Mouse (Mus musculus): ENCODE results near the gene Alox12. TPM values are rescaled to one million over a fixed set of nuclear protein-coding genes. Genes with fewer than 3 reads are reported as not detected.

The Alox12 gene
- polyA plus RNA-seq, 1 experiment from 2014 or later = 5.5 TPM

GRCm38 (mm10) chr11:70278961-70279360 is 23.8 kb upstream of the Alox12 start:
- Histone ChIP-seq H3K9ac (no peak overlapping the region), H3K4me3 (replicated peaks) (no peak overlapping the region), H3K9me3 (replicated peaks) (no peaks in the 10 kb centered on the region), H3K27me3 (no peaks in the 10 kb centered on the region), H3K4me2 (no peak overlapping the region), H3K36me3 (no peaks in the 10 kb centered on the region), H3K27ac (no peak overlapping the region), H3K4me1 (peaks cover 5% of the 10 kb centered on the region; the same call in 1 of the 2 replicates)
- no peak for ATAC-seq (replicated peaks; ENCODE audit: low FRiP score)
- 79% methylated on average over 3 of the region's 3 CpGs for WGBS

GRCm38 (mm10) chr11:70271641-70272040 is 16.5 kb upstream of the Alox12 start:
- ATAC-seq (replicated peaks; ENCODE audit: low FRiP score) = no peak
- H3K4me1 ChIP-seq = no peaks in the 10 kb centered on the region
- H3K9ac ChIP-seq = no peak overlapping the region
- no peak overlapping the region for H3K4me3 ChIP-seq (replicated peaks)
- H3K36me3 ChIP-seq = no peaks in the 10 kb centered on the region
- WGBS = 82% methylated on average over 7 of the region's 7 CpGs
- no peak overlapping the region for H3K27ac ChIP-seq
- H3K27me3 ChIP-seq = no peaks in the 10 kb centered on the region
- no peak overlapping the region for H3K4me2 ChIP-seq
- no peaks in the 10 kb centered on the region for H3K9me3 ChIP-seq (replicated peaks)

- Histone ChIP-seq H3K9ac (no peak overlapping the region), H3K4me3 (replicated peaks) (no peak overlapping the region), H3K9me3 (replicated peaks) (no peaks in the 10 kb centered on the region), H3K27me3 (0 out of 2 replicates have a peak, but pooled peaks cover 4% of the 10 kb centered on the region), H3K4me1 (no peaks in the 10 kb centered on the region), H3K27ac (no peak overlapping the region), H3K4me2 (no peak overlapping the region), H3K36me3 (no peaks in the 10 kb centered on the region)
- 78% methylated on average over 1 of the region's 1 CpGs for WGBS
- no peak for ATAC-seq (replicated peaks; ENCODE audit: low FRiP score)
Observed at GRCm38 (mm10) chr11:70266405-70266804, 11.3 kb upstream of the Alox12 start.

DNA sequence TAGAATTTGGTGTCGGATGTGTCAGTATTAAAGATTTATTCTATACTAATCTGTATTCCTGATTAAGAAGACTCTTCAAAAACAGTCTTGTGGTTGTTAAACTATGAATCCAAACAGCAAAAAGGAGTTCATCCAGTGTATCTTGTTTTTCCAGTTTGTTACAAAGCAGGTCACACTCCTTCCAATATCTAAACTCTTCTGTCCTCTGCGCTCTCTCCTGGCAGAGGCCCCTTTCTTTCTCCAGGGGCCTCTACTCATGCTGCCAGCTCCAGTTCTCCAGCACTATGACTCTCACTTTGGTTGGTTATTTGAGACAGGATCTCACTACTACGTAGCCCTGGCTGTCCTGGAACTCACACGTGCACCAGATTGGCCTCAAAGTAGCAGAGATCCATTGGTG is 10.7 kb upstream of the Alox12 start:
- Histone ChIP-seq H3K4me1 (no peaks in the 10 kb centered on the region), H3K9me3 (replicated peaks) (no peaks in the 10 kb centered on the region), H3K4me2 (no peak overlapping the region), H3K9ac (no peak overlapping the region), H3K4me3 (replicated peaks) (no peak overlapping the region), H3K36me3 (no peaks in the 10 kb centered on the region), H3K27me3 (0 out of 2 replicates have a peak, but pooled peaks cover 4% of the 10 kb centered on the region), H3K27ac (no peak overlapping the region)
- 77% methylated on average over 4 of the region's 4 CpGs for WGBS
- ATAC-seq (replicated peaks; ENCODE audit: low FRiP score) = no peak

DNA sequence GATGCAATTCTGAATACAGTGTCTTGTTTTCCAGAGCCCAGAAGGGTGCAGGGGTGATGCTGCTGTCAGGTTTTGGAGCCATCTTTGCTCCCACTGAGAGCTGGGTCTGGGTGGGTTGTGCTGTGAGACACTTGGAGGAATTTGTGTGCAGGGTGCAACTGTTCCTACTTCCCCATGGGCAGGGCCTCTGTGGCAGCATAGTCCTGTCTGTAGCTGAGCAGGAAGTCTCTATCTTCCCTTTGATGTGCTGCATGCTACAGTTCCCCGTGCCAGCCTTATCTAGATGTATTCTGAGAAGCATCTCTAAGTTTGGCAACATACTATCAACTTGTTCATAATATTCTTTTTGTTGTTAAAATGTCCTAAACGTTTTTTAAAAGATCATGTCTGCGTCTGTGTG is 10.1 kb upstream of the Alox12 start:
- Histone ChIP-seq H3K4me2 (no peak overlapping the region), H3K4me3 (replicated peaks) (no peak overlapping the region), H3K9ac (no peak overlapping the region), H3K27me3 (0 out of 2 replicates have a peak, but pooled peaks cover 4% of the 10 kb centered on the region), H3K4me1 (no peaks in the 10 kb centered on the region), H3K36me3 (no peaks in the 10 kb centered on the region), H3K9me3 (replicated peaks) (no peaks in the 10 kb centered on the region), H3K27ac (no peak overlapping the region)
- 64% methylated on average over 3 of the region's 3 CpGs for WGBS
- no peak for ATAC-seq (replicated peaks; ENCODE audit: low FRiP score)

- H3K27me3 ChIP-seq = peaks cover 28% of the 10 kb centered on the region
- 91% methylated on average over 4 of the region's 4 CpGs for WGBS
- no peaks in the 10 kb centered on the region for H3K36me3 ChIP-seq
- no peak overlapping the region for H3K4me2 ChIP-seq
- no peak for ATAC-seq (replicated peaks; ENCODE audit: low FRiP score)
- no peaks in the 10 kb centered on the region for H3K9me3 ChIP-seq (replicated peaks)
- no peak overlapping the region for H3K9ac ChIP-seq
- H3K4me3 ChIP-seq (replicated peaks) = no peak overlapping the region
- H3K4me1 ChIP-seq = peaks cover 16% of the 10 kb centered on the region
- no peak overlapping the region for H3K27ac ChIP-seq
Observed at GRCm38 (mm10) chr11:70259035-70259434, 3.9 kb upstream of the Alox12 start.

DNA sequence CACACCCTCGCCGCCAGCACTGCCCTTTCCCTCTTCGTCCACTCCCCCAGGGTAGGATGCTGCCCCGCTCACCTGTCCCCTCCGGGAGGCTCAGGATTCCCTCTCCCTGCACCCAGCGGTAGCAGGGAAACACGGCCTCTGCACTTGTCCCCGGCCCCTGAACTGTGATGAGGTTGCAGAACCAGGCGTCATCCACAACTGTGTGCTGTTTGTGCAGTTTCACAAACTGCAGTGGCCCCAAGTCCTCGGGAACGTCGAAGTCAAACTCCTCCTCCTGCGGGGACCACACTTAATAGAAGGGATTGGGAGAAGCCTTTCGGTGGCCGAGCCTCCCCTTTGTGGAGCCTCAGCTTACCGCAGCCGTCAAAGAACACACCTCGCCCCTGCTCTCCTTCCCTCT is 816 bp downstream of the Alox12 start:
- Histone ChIP-seq H3K36me3 (no peaks in the 10 kb centered on the region), H3K4me3 (replicated peaks) (peak overlapping the region; percentile 41), H3K27me3 (peaks cover 62% of the 10 kb centered on the region), H3K4me2 (peak overlapping the region; percentile 67), H3K27ac (no peak overlapping the region), H3K9me3 (replicated peaks) (no peaks in the 10 kb centered on the region), H3K9ac (peak overlapping the region; percentile 25; the same call in 1 of the 2 replicates), H3K4me1 (peaks cover 22% of the 10 kb centered on the region)
- 5% methylated on average over 18 of the region's 18 CpGs for WGBS
- ATAC-seq (replicated peaks; ENCODE audit: low FRiP score) = no peak

DNA sequence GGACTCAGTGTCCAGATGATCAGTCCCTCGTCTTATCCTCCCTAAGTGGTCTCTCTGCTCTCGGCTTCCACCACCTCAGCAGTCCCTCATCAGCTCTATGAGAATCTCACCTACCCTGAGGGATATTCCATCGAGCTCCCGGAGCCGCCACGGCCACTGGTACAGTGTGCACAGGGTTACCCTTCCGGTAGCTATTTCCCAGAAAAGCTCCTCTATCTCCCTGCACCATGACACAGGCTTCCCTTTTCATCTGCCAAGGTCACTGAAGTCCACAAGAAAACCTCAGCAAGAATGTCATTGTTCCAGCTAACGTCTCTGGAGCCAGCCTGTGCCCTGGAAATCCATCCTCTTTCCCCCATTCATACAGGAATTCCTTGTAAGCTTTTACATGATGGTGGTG is 3.3 kb downstream of the Alox12 start:
- WGBS = 73% methylated on average over 8 of the region's 8 CpGs
- H3K36me3 ChIP-seq = no peaks in the 10 kb centered on the region
- H3K27ac ChIP-seq = no peak overlapping the region
- peaks cover 78% of the 10 kb centered on the region for H3K27me3 ChIP-seq
- H3K9me3 ChIP-seq (replicated peaks) = no peaks in the 10 kb centered on the region
- H3K4me3 ChIP-seq (replicated peaks) = no peak overlapping the region
- ATAC-seq (replicated peaks; ENCODE audit: low FRiP score) = no peak
- no peak overlapping the region for H3K9ac ChIP-seq
- peaks cover 22% of the 10 kb centered on the region for H3K4me1 ChIP-seq
- no peak overlapping the region for H3K4me2 ChIP-seq

GRCm38 (mm10) chr11:70250150-70250549 is 5.0 kb downstream of the Alox12 start:
- H3K4me2 ChIP-seq = no peak overlapping the region
- H3K4me1 ChIP-seq = peaks cover 17% of the 10 kb centered on the region
- H3K27me3 ChIP-seq = peaks cover 77% of the 10 kb centered on the region
- no peaks in the 10 kb centered on the region for H3K9me3 ChIP-seq (replicated peaks)
- no peak overlapping the region for H3K4me3 ChIP-seq (replicated peaks)
- no peak for ATAC-seq (replicated peaks; ENCODE audit: low FRiP score)
- no peak overlapping the region for H3K9ac ChIP-seq
- no peak overlapping the region for H3K27ac ChIP-seq
- WGBS = 62% methylated on average over 11 of the region's 11 CpGs
- no peaks in the 10 kb centered on the region for H3K36me3 ChIP-seq

- no peak overlapping the region for H3K9ac ChIP-seq
- H3K27ac ChIP-seq = no peak overlapping the region
- WGBS = 50% methylated on average over 9 of the region's 9 CpGs
- H3K4me3 ChIP-seq (replicated peaks) = no peak overlapping the region
- H3K9me3 ChIP-seq (replicated peaks) = no peaks in the 10 kb centered on the region
- H3K27me3 ChIP-seq = peaks cover 56% of the 10 kb centered on the region
- ATAC-seq (replicated peaks; ENCODE audit: low FRiP score) = no peak
- no peaks in the 10 kb centered on the region for H3K4me1 ChIP-seq
- no peak overlapping the region for H3K4me2 ChIP-seq
- H3K36me3 ChIP-seq = no peaks in the 10 kb centered on the region
Observed at GRCm38 (mm10) chr11:70247136-70247845, 7.9 kb downstream of the Alox12 start.

DNA sequence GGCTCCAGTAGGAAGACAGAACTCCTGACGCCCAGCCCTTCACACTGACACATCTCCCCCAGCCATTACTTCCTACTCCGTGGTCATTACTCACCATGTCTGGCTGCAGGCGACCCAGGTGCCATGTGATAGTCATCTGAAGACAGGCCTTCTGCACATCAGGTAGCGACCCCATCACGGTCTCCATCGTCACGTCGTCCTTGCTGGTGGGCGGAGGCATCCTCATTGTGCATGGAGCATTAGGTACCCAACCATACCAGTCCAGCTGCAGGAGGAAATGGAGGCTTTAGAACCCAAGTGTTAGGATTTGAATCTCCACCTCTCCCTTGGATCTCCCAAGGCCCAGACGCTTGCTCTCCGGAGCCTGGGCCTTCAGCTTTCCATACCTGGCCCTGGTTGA is 12.6 kb downstream of the Alox12 start:
- no peak overlapping the region for H3K4me2 ChIP-seq
- H3K4me1 ChIP-seq = peaks cover 19% of the 10 kb centered on the region
- 73% methylated on average over 11 of the region's 11 CpGs for WGBS
- no peak overlapping the region for H3K4me3 ChIP-seq (replicated peaks)
- no peak for ATAC-seq (replicated peaks; ENCODE audit: low FRiP score)
- no peak overlapping the region for H3K9ac ChIP-seq
- H3K36me3 ChIP-seq = no peaks in the 10 kb centered on the region
- no peaks in the 10 kb centered on the region for H3K9me3 ChIP-seq (replicated peaks)
- peaks cover 24% of the 10 kb centered on the region for H3K27me3 ChIP-seq
- H3K27ac ChIP-seq = no peak overlapping the region

DNA sequence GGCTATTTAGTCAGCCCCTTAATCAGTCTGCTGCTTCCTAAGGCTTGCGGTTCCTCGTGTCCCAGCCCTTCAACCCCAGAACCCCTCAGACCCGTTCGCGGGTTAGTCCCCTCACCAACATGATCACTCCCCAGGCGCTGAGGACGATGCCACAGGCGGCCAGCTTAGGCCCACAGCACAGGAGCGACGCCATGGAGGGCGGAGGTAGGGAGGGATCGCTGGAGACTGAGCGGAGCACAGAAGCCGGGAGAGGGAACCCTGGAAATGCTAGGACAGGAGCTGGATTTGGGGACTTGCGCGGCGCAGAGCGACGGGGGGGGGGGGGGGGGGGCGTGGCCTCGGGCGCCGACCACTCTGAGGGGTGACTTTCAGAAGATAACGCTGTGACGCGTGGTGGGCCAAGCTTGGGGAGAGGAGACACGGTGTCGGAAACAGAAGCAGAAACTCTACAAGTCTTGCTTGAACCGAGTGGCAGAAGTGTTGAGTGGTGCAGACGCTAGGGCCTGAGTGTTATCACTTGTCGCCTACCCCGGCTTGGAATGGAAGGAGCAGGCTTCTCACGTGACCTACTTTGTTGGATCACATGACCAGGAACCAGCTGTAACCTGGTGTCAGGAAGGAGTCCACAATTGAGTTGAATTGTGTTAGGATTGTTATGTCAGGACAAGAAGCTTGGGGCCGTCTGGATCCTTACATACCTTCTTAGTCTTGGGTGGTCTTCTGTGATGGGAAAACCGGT is 15.4 kb downstream of the Alox12 start, which contains the start of the genes Gm21988 and Rnasek:
Gm21988 (minus strand) TSS at position 290 of the 739 bp plus-strand sequence.
Rnasek (minus strand) TSS at position 302 of the 739 bp plus-strand sequence.
- Histone ChIP-seq H3K27ac (peak within 1 kb of the TSS; percentile 93), H3K36me3 (peaks cover 14% of the 10 kb centered on the region)
- WGBS = under 1% methylated on average over 33 of the region's 35 CpGs

More for the DNA sequence above, 15.4 kb downstream of the Alox12 start, which contains the start of the genes Gm21988 and Rnasek:
- Histone ChIP-seq H3K27me3 (peaks cover 4% of the 10 kb centered on the region; the same call in 1 of the 2 replicates), H3K9ac (peak within 1 kb of the TSS; percentile 86), H3K4me2 (peak within 1 kb of the TSS; percentile 92), H3K4me3 (replicated peaks) (peak within 1 kb of the TSS; percentile 86), H3K4me1 (peaks cover 39% of the 10 kb centered on the region), H3K9me3 (replicated peaks) (no peaks in the 10 kb centered on the region)
- ATAC-seq (replicated peaks; ENCODE audit: low FRiP score) = peak; percentile 47

All from kidney, embryonic 15.5 days (tissue).